Mouse (Mus musculus) colon, adult 2 months (tissue): ENCODE measurements around the gene Irf9. TPM values are rescaled to one million over a fixed set of nuclear protein-coding genes. Genes with fewer than 3 reads are reported as not detected.

Experiments used
- polyA plus RNA-seq: library from polyadenylated mRNA; depleted of rRNA; stranded (reverse); fragments of >200 nt; gene quantifications from 2 replicates; pipeline ENCODE4 v1.2.3, GENCODE M21; 2012; rRNA removed

The Irf9 gene
- polyA plus RNA-seq: 50.4 and 62.3 TPM in 2 replicates

DNA sequence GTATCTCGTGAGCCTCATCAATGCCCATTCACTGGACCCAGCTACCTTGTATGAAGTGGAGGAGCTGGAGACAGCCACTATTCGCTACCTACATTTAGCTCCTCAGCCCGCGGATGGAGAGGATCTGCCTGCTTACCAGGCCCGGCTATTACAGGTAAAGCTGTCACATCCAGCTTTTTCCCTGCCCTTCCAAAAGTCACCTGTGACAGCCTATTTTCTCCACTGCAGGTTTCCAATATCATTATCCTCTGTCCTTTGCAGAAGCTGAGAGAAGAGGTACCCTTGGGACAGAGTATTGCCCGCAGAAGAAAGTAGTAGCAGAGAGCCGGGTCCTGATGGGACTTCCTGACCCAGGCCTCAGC is at the start of gene Irf9:
Gene Irf9, plus strand, starts transcription at position 301 of the 362 bp plus-strand sequence.

GRCm38 (mm10) chr14:55559799-55560201 is 43.6 kb upstream of the Irf9 start, which contains the start of gene Dcaf11:
Gene Dcaf11 (plus strand): TSS chr14:55560006.

DNA sequence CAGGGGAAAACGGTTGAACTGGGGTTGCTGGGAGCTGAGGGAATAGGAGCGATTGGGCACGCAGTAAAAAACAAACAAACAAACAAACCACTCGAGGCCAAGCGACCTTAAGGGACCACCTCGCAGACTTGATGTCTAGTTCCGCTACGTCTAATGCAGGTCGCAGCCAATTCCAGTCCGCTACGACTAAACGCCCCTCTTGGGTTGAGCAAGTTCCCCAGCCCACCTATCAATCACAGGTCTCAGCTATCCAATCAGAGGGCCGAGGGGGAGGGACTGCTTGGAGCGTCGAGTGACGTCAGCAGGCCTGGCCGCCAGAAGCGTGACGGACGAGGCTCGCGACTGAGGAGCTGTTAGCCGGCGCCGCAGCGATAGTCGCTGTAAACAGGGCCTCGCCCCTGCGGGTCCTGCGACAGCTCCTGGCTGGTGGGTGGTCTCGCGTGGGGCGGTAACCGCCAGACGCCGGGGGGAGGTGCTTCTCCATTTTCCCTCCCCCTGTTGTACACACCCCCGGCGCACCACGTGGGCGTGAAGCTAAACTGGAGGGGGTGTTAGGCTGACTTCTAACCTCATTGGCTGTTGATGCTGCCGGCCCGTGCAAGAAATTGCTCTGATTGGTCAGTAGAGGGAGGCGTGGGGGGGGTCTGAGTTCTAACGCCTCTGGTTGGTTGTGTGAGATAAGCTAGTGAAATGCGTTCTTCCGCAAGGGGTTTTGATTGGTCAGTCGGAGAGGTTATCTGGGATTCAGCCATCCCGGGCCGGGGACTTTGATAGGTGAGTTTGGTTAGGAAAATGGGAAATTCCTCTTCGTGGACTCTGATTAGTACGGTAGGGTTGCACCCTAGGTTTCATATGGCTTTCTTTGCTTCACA is 42.9 kb upstream of the Irf9 start, which contains the start of gene A730061H03Rik:
Gene A730061H03Rik, minus strand, starts transcription at position 205 of the 872 bp plus-strand sequence.

GRCm38 (mm10) chr14:55575302-55575701 is 28.1 kb upstream of the Irf9 start, which contains the start of gene Fitm1:
Gene Fitm1 (plus strand): TSS chr14:55575617.

GRCm38 (mm10) chr14:55577871-55578667 is 25.3 kb upstream of the Irf9 start, which contains the start of gene Psme1:
Gene Psme1 (plus strand): TSS chr14:55578123.

GRCm38 (mm10) chr14:55584702-55585565 is 18.4 kb upstream of the Irf9 start, which contains the start of gene Emc9:
Gene Emc9 (minus strand): TSS chr14:55585302.

DNA sequence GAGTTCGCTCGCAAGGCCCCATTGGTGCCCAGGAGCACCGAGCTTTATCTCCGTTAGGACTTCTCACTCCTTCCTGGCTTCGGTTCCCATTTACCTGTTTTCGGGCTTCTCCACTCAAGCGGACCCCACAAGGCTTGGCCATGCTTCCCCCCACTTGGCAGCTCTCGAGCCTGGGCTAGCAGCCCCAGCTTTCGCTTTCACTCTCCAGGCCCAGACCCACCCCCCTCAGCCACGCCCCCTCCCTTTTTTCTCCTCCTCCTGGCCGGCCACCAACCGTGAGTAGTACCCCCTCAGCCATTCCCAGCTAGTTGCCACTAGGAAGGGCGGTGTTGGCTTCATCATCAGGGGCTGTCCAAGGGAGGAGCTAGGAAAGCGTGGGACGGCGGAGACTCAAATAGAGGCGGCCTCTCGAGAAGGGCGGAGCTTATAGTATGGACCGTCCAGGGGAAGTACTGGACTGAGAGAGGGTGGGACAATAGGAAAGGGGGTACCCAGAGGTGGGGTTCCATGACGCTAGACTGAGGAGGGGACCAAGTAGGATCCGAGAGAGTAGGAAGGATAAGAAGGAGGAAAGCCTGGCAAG is 12.5 kb upstream of the Irf9 start, which contains the start of gene Psme2:
Gene Psme2, minus strand, starts transcription at position 366 of the 583 bp plus-strand sequence.

GRCm38 (mm10) chr14:55591331-55591891 is 12.0 kb upstream of the Irf9 start, which contains the start of gene Rnf31:
Gene Rnf31 (plus strand): TSS chr14:55591708.

GRCm38 (mm10) chr14:55617822-55618221 is 14.5 kb downstream of the Irf9 start, which contains the start of gene Rec8:
Gene Rec8 (plus strand): TSS chr14:55618037.

GRCm38 (mm10) chr14:55635523-55636007 is 32.2 kb downstream of the Irf9 start, which contains the start of gene Ipo4:
Gene Ipo4 (minus strand): TSS chr14:55635957.

DNA sequence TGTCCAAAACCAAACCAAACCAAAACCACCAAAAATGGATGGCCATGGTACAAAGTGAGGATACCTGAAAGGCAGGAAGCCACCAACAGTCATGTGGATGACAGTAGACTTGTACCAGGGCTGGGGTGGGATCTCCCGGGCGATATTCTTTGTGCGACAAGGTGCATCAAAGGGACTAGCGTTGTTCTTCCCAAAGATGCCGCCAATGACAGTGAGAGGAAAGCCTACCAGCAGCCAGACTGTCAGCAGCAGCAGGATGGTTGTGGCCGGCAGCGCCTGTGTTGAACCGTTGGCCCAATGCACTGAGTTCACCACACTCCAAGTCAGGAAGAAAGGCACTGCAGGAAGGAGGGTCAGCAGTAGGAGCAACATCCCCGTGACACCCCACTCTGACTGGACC is 34.4 kb downstream of the Irf9 start, which contains the start of gene Gm49378:
Gene Gm49378, minus strand, starts transcription at position 101 of the 400 bp plus-strand sequence.

DNA sequence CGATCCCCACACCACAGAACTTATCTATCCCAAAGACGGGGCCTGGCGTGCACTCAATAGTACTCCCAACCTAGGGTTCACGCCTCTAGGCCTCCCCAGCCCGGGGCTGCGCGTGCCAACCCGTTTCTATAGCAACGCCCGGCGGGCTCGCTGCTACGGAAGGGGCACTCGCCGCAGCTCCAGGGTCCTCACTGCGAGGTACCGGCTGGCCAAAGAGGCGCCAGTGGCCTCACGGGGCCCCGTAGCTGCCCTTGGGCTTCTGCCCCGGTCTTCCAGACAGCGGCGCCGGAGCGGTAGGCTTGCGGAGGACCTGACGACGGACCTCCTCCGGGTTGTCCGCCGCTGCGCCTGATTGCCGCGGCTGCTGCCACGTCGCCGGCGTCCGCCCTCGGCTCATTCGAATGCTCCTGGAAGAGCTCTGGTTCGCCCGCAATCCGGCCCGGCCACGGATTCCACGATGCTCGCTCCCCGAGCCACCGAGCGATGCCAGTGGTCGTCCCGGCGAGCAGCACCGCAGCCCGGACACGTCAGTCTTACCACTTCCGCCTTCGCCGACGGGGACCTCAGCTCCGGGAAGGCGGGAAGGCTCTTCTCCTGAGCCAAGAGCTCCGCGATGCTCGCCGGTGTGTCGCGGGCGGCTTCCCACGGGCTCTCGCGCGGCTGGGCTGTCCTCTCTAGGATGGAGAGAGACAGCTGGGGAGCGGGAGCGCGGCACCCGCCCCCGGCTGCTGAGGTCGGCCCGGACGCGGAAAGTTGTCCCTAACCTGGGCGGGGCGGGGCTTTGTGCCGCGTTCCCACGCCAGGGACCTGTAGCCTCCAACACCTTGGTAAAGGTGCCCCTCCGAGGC is 39.9 kb downstream of the Irf9 start, which contains the start of gene Tm9sf1:
Gene Tm9sf1, minus strand, starts transcription at position 747 of the 848 bp plus-strand sequence.

GRCm38 (mm10) chr14:55649884-55650283 is 46.5 kb downstream of the Irf9 start, which contains the start of gene Tssk4:
Gene Tssk4 (plus strand): TSS chr14:55650184.

Other genes with a start within 250 kb of the Irf9 start
- gene Dhrs4, start 124.8 kb upstream of the Irf9 start, polyA plus RNA-seq: 37.1 and 41.5 TPM in 2 replicates
- gene Carmil3, start 112.9 kb upstream of the Irf9 start, polyA plus RNA-seq: 2.1 and 5.1 TPM in 2 replicates
- 0.24 and 0.66 TPM in 2 replicates for gene Cpne6, start 93.1 kb upstream of the Irf9 start, polyA plus RNA-seq
- gene Nrl, start 78.6 kb upstream of the Irf9 start, polyA plus RNA-seq: not detected in 2 replicates
- gene Pck2, start 63.3 kb upstream of the Irf9 start, polyA plus RNA-seq: 45.8 and 47.0 TPM in 2 replicates
- 132 and 151 TPM in 2 replicates for gene Dcaf11, start 43.6 kb upstream of the Irf9 start, polyA plus RNA-seq
- 0.83 TPM in 1 of 2 replicates, not detected in the other for gene A730061H03Rik, start 43.2 kb upstream of the Irf9 start, polyA plus RNA-seq
- gene Fitm1, start 28.0 kb upstream of the Irf9 start, polyA plus RNA-seq: 0.16 and 0.64 TPM in 2 replicates
- 60.5 and 62.2 TPM in 2 replicates for gene Psme1, start 25.4 kb upstream of the Irf9 start, polyA plus RNA-seq
- 14.9 and 15.9 TPM in 2 replicates for gene Emc9, start 18.3 kb upstream of the Irf9 start, polyA plus RNA-seq
- gene Psme2, start 12.5 kb upstream of the Irf9 start, polyA plus RNA-seq: 67.0 and 77.2 TPM in 2 replicates
- gene Rnf31, start 11.9 kb upstream of the Irf9 start, polyA plus RNA-seq: 42.8 and 44.3 TPM in 2 replicates
- gene Rec8, start 14.5 kb downstream of the Irf9 start, polyA plus RNA-seq: 0.84 and 4.8 TPM in 2 replicates
- 57.2 and 66.6 TPM in 2 replicates for gene Ipo4, start 32.4 kb downstream of the Irf9 start, polyA plus RNA-seq
- gene Gm49378, start 34.3 kb downstream of the Irf9 start, polyA plus RNA-seq: 8.0 and 15.1 TPM in 2 replicates
- 125 and 156 TPM in 2 replicates for gene Tm9sf1, start 40.2 kb downstream of the Irf9 start, polyA plus RNA-seq
- gene Tssk4, start 46.6 kb downstream of the Irf9 start, polyA plus RNA-seq: 3.1 and 3.2 TPM in 2 replicates
- gene Mdp1, start 56.9 kb downstream of the Irf9 start, polyA plus RNA-seq: 31.8 and 34.4 TPM in 2 replicates
- 9.8 and 10.0 TPM in 2 replicates for gene Gmpr2, start 68.4 kb downstream of the Irf9 start, polyA plus RNA-seq
- gene Nedd8, start 68.6 kb downstream of the Irf9 start, polyA plus RNA-seq: 171 and 229 TPM in 2 replicates
- gene Tinf2, start 78.2 kb downstream of the Irf9 start, polyA plus RNA-seq: 9.6 and 11.9 TPM in 2 replicates
- gene Tgm1, start 110.4 kb downstream of the Irf9 start, polyA plus RNA-seq: 0.56 and 0.90 TPM in 2 replicates
- 46.1 and 50.9 TPM in 2 replicates for gene Rabggta, start 118.7 kb downstream of the Irf9 start, polyA plus RNA-seq
- 60.1 and 67.8 TPM in 2 replicates for gene Dhrs1, start 142.1 kb downstream of the Irf9 start, polyA plus RNA-seq
- gene Nop9, start 142.1 kb downstream of the Irf9 start, polyA plus RNA-seq: 10.2 and 12.2 TPM in 2 replicates
- gene Cideb, start 154.9 kb downstream of the Irf9 start, polyA plus RNA-seq: 78.1 and 83.2 TPM in 2 replicates
- gene Ltb4r2, start 157.9 kb downstream of the Irf9 start, polyA plus RNA-seq: 1.9 and 2.0 TPM in 2 replicates
- gene Ltb4r1, start 162.4 kb downstream of the Irf9 start, polyA plus RNA-seq: 1.5 and 2.1 TPM in 2 replicates
- gene Adcy4, start 180.5 kb downstream of the Irf9 start, polyA plus RNA-seq: 7.3 and 12.7 TPM in 2 replicates
- gene Ripk3, start 185.3 kb downstream of the Irf9 start, polyA plus RNA-seq: 29.1 and 36.1 TPM in 2 replicates
- 20.1 and 23.7 TPM in 2 replicates for gene Nfatc4, start 219.6 kb downstream of the Irf9 start, polyA plus RNA-seq